Mouse (Mus musculus): Measurements from ENCODE around the gene Mrgprb3. TPM values are rescaled to one million over a fixed set of nuclear protein-coding genes. Genes with fewer than 3 reads are reported as not detected.

The Mrgprb3 gene
- not detected in 2 replicates for polyA plus RNA-seq (2021; fragmentation: Nextera tagmentation)
- long read RNA-seq, experiment 1, result 0 reads
- long read RNA-seq, experiment 2, result 0 reads

DNA sequence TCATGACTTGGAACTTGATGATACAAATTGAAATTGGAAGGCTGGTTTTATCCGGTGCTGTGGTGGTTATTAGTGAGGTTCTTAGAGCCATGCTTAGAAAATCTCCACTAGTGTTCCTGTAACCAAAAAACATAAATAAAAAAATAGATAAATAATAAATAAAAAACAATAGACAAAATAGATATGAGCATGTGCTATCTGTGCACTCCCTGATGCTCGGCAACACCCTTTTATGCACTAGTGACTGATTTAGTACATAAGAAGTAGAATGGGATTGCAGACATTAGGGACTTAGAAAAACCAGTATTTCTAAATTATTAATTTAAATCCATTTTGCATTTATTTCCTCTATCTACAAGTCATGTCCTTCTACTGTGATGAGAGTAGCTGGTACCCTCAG lies at the start of gene Mrgprb3:
Gene Mrgprb3, minus strand, starts transcription at position 101 of the 400 bp plus-strand sequence.

Other genes with a start within 250 kb of the Mrgprb3 start
- gene Mrgprb1, start 187.5 kb downstream of the Mrgprb3 start, polyA plus RNA-seq (2021; fragmentation: Nextera tagmentation), result not detected in 2 replicates
- not detected in 2 replicates for gene Mrgprx2, start 144.5 kb downstream of the Mrgprb3 start, polyA plus RNA-seq (2021; fragmentation: Nextera tagmentation)
- gene Mrgprb2, start 85.7 kb downstream of the Mrgprb3 start, polyA plus RNA-seq (2021; fragmentation: Nextera tagmentation), result not detected in 2 replicates
- gene Zdhhc13, start 145.2 kb upstream of the Mrgprb3 start, polyA plus RNA-seq (2021; fragmentation: Nextera tagmentation), result 16.1 and 18.0 TPM in 2 replicates
- gene Csrp3, start 204.2 kb upstream of the Mrgprb3 start, polyA plus RNA-seq (2021; fragmentation: Nextera tagmentation), result not detected in 2 replicates
- gene E2f8, start 237.8 kb upstream of the Mrgprb3 start, polyA plus RNA-seq (2021; fragmentation: Nextera tagmentation), result 0.09 and 0.26 TPM in 2 replicates